Mouse (Mus musculus): ENCODE data around the gene Nr5a1. TPM values are rescaled to one million over a fixed set of nuclear protein-coding genes. Genes with fewer than 3 reads are reported as not detected.

Gene Nr5a1
- under 1 TPM in 1 of 2 experiments, not detected in 1; 0.07 TPM for polyA plus RNA-seq (2017; shearing (Covaris generic))

GRCm38 (mm10) chr2:38714324-38714723 is at the start of gene Nr5a1:
Gene Nr5a1, minus strand, starts transcription at chr2:38714542.

GRCm38 (mm10) chr2:38643625-38644427 is 70.5 kb downstream of the Nr5a1 start, which contains the start of gene Psmb7:
Gene Psmb7, minus strand, starts transcription at chr2:38644087.

Other genes with a start within 250 kb of the Nr5a1 start
- gene Nek6, start 202.9 kb downstream of the Nr5a1 start, polyA plus RNA-seq (2017; shearing (Covaris generic)), result 1 to 10 TPM; 3.8 to 6.4 TPM
- gene Psmb7, start 70.5 kb downstream of the Nr5a1 start, polyA plus RNA-seq (2017; shearing (Covaris generic)), result 100 to 1,000 TPM; 130 to 148 TPM
- under 1 TPM; 0.76 to 0.83 TPM for gene Nr6a1, start 213.1 kb upstream of the Nr5a1 start, polyA plus RNA-seq (2017; shearing (Covaris generic))
- under 1 TPM in 1 of 2 experiments, not detected in 1; 0.10 TPM for gene Olfml2a, start 217.4 kb upstream of the Nr5a1 start, polyA plus RNA-seq (2017; shearing (Covaris generic))

Data from activated CD4-positive, CD25-positive, alpha-beta regulatory T cell (primary cell).